Mouse (Mus musculus): ENCODE measurements around the gene Vkorc1l1. TPM values are rescaled to one million over a fixed set of nuclear protein-coding genes. Genes with fewer than 3 reads are reported as not detected.
"Not testable (repeated sequence)": the region's sequence is repeated elsewhere in the genome, so short reads cannot be mapped to it uniquely, and the experiment has no call there.

Vkorc1l1 gene
- polyA plus RNA-seq, 1 experiment from 2014 or later: 41.3 TPM

DNA sequence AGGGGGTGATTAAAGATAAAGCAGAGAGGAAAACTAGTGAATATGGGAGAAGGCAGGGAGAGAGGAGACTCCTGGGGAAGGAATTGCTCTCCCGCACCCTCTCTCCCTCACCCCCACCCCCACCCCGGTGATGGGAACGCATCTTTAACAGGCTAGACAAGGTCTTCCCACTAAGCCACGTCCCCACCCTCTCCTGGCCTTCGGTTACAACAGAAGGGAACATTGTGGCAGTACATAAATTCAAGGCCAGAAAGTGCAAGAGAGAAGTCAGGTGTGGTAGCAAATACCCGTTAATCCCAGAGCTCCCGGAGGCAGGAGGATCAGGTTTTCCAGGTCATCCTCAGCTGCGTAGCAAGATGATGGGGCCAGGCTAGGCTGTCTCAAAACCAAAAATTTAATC is 22.4 kb upstream of the Vkorc1l1 start:
- no peaks in the 10 kb centered on the region for H3K4me1 ChIP-seq
- no peaks in the 10 kb centered on the region for H3K27me3 ChIP-seq
- H3K9ac ChIP-seq: no peak overlapping the region
- no peak overlapping the region for H3K27ac ChIP-seq
- no peak overlapping the region for H3K4me2 ChIP-seq
- no peaks in the 10 kb centered on the region for H3K9me3 ChIP-seq
- no peaks in the 10 kb centered on the region for H3K36me3 ChIP-seq (replicated peaks)
- 74% methylated on average over 8 of the region's 8 CpGs for WGBS
- H3K4me3 ChIP-seq (replicated peaks): no peak overlapping the region
- ATAC-seq (ENCODE audit: low FRiP score): no peak

DNA sequence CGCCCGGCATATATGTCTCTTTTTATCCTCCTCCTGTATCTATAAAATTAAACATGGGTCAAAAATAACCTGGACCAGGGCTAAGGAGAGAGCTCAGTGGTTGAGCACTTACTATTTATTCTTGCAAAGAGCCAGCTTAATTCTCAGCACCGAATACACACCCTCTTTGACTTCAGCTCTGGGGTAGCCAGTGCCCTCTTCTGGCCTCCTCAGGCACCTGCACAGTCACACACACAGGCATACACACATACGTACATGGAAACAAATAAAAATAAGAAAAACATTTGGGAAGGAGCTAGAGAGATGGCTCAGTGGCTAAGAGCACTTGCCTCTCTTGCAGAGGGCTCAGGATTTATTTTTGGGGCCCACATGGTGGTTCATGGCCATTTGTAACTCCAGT is 19.8 kb upstream of the Vkorc1l1 start:
- Histone ChIP-seq H3K4me3 (replicated peaks) (no peak overlapping the region), H3K27ac (no peak overlapping the region), H3K9me3 (no peaks in the 10 kb centered on the region), H3K27me3 (no peaks in the 10 kb centered on the region), H3K36me3 (replicated peaks) (no peaks in the 10 kb centered on the region), H3K9ac (no peak overlapping the region), H3K4me1 (no peaks in the 10 kb centered on the region), H3K4me2 (no peak overlapping the region)
- ATAC-seq (ENCODE audit: low FRiP score): no peak
- WGBS: 93% methylated on average over 4 of the region's 4 CpGs

DNA sequence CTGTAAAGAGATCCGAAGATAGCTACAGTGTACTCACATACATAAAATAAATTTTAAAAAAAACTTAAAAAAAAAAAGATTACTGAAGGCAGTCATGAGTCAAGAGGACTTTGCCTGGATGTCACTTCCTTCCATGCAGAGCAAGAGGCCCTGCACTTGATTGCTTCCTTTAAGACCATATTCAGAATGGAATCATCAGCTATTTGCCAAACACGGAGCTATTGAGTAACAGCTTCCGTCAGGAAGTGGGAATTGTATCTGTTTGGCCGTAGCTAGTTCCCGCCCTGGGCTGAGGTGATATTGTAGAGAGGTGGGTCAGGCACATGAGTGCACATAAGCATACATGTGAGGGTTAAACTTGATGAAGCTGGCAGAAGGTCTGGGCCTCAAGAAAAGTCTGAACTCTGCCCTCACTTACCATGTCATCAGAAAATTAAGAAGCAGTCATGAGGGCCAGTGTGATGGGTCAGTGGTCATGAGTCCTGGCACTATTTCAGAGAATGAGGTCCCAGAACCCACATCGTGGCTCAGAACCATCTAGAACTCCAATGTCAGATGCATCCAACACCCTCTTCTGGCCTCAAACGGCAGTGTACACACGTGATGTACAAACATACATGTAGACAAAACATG is 16.8 kb upstream of the Vkorc1l1 start:
- H3K4me3 ChIP-seq (replicated peaks): no peak overlapping the region
- H3K4me1 ChIP-seq: peaks cover 2% of the 10 kb centered on the region; the same call in 1 of the 2 replicates
- H3K36me3 ChIP-seq (replicated peaks): no peaks in the 10 kb centered on the region
- no peak overlapping the region for H3K27ac ChIP-seq
- H3K4me2 ChIP-seq: no peak overlapping the region
- H3K27me3 ChIP-seq: no peaks in the 10 kb centered on the region
- WGBS: 90% methylated on average over 8 of the region's 8 CpGs
- H3K9me3 ChIP-seq: no peaks in the 10 kb centered on the region
- no peak overlapping the region for H3K9ac ChIP-seq
- ATAC-seq (ENCODE audit: low FRiP score): no peak

DNA sequence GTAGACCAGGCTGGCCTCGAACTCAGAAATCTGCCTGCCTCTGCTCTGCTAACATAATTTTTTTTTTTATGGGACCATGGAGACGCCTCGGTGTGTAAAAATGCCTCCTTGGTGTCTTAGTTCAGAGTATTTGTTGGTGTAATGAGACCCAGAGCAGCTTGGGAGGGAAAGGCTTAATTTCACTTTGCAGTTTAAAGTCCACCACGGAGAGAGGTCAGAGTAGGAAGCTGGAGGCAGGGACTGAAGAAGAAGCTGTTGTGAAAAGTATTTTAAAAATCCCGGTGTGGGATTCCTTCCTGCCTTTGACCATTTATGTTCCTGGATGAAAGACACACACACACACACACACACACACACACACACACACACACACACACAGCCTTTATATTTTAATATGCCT is 15.8 kb upstream of the Vkorc1l1 start:
- Histone ChIP-seq H3K9ac (no peak overlapping the region), H3K36me3 (replicated peaks) (no peaks in the 10 kb centered on the region), H3K27ac (no peak overlapping the region), H3K4me1 (peaks cover 4% of the 10 kb centered on the region), H3K27me3 (no peaks in the 10 kb centered on the region), H3K9me3 (no peaks in the 10 kb centered on the region), H3K4me2 (no peak overlapping the region), H3K4me3 (replicated peaks) (no peak overlapping the region)
- no peak for ATAC-seq (ENCODE audit: low FRiP score)
- WGBS: 86% methylated on average over 5 of the region's 5 CpGs

DNA sequence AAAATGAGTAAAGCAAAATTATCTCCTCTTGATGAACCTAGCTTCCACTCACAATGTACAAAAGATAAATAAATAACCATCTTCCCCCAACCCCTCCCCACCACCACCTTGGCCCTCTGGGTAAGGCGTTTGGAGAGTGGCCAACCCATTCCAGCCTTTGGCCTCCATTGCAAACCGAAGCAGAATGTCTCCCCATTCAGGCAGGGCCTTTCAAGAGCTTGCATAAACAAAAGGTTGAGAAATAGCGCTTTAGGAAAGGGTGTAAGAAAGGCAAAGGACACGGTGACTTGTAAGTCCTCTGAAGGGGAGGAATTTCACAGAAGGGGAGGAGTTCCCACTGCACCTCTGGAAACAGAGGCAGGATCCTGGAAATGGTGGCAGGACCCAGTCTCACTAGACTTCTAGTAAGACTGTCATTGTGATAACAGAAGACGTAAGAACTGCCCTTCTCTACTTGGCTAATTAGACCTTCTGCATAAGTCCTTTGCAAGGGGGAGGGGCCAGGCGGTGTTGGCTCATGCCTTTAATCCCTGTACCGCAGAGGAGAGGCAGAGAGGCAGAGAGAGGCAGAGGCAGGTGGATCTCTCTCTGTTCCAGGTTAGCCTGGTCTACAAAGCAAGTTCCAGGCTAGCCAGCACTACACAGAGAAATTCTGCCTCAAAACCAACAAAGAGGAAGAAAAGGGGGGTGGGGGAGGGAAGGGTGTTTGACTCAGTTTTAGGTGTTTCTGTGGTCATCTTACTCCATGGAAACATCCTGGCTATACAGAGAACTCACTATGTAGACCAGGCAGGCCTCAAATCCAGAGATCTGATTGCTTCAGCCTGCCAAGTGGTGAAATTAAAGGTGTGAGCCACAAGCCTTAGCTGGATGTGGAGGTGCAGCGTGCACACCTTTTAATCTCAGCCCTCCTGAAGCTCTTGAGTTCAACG is 11.6 kb upstream of the Vkorc1l1 start:
- no peak overlapping the region for H3K4me3 ChIP-seq (replicated peaks)
- 49% methylated on average over 9 of the region's 9 CpGs for whole genome bisulfite sequencing
- no peak overlapping the region for H3K9ac ChIP-seq
- 0 out of 2 replicates have a peak overlapping the region, but pooled peaks have one; percentile 31 for H3K27ac ChIP-seq
- no peaks in the 10 kb centered on the region for H3K9me3 ChIP-seq
- peaks cover 4% of the 10 kb centered on the region for H3K4me1 ChIP-seq
- H3K36me3 ChIP-seq (replicated peaks): no peaks in the 10 kb centered on the region
- no peaks in the 10 kb centered on the region for H3K27me3 ChIP-seq
- no peak overlapping the region for H3K4me2 ChIP-seq
- no peak for ATAC-seq (ENCODE audit: low FRiP score)

DNA sequence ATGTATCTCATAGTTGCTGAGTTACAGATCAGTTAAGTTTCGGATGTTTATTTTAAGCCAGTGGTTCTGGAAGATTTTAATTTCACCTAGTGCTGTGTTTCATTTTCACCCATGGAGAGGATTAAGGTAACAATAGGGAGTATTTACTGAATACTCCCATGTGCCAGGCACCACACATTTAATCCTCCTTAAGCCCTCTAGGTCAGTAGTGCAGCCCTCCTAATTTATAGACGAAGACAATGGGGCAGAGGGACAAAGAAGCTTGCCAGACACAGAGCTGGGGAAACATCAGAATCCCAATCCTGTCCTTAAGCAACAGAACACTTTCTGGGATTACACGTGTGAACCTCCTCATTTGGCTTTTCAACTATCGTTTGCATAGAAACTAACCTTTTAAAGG is 4.8 kb upstream of the Vkorc1l1 start:
- ATAC-seq (ENCODE audit: low FRiP score): no peak
- H3K27ac ChIP-seq: no peak overlapping the region
- no peaks in the 10 kb centered on the region for H3K27me3 ChIP-seq
- peaks cover 5% of the 10 kb centered on the region; the same call in 1 of the 2 replicates for H3K4me1 ChIP-seq
- WGBS: 5% methylated on average over 4 of the region's 4 CpGs
- no peaks in the 10 kb centered on the region for H3K9me3 ChIP-seq
- no peak overlapping the region for H3K4me2 ChIP-seq
- no peaks in the 10 kb centered on the region for H3K36me3 ChIP-seq (replicated peaks)
- no peak overlapping the region for H3K4me3 ChIP-seq (replicated peaks)
- H3K9ac ChIP-seq: 0 out of 2 replicates have a peak overlapping the region, but pooled peaks have one; percentile 4

DNA sequence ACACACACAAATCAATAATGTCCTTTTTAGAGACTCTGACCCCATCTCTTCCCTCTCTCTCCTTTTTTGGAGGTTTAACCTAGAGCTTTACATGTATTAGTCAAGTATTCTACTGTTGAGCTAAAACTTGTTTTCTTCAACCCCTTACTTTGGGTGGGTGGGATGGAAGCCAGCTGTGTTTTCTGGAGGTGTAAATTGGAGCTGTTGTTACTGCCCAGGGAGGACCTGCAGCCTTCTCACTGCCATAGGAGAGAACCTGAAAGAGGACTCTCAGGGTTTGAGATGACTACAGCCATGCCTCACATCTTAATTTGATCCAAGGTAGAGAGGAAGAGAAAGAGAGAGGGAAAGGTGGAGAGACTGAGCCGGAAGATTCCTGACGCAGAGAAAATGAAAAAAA is 1.5 kb upstream of the Vkorc1l1 start:
- Histone ChIP-seq H3K36me3 (replicated peaks) (peaks cover 5% of the 10 kb centered on the region; the same call in 1 of the 2 replicates), H3K27ac (no peak overlapping the region), H3K4me3 (replicated peaks) (no peak overlapping the region), H3K4me2 (no peak overlapping the region), H3K4me1 (peaks cover 13% of the 10 kb centered on the region), H3K9me3 (no peaks in the 10 kb centered on the region), H3K9ac (no peak overlapping the region), H3K27me3 (no peaks in the 10 kb centered on the region)
- ATAC-seq (ENCODE audit: low FRiP score): no peak
- 71% methylated on average over 2 of the region's 2 CpGs for WGBS

DNA sequence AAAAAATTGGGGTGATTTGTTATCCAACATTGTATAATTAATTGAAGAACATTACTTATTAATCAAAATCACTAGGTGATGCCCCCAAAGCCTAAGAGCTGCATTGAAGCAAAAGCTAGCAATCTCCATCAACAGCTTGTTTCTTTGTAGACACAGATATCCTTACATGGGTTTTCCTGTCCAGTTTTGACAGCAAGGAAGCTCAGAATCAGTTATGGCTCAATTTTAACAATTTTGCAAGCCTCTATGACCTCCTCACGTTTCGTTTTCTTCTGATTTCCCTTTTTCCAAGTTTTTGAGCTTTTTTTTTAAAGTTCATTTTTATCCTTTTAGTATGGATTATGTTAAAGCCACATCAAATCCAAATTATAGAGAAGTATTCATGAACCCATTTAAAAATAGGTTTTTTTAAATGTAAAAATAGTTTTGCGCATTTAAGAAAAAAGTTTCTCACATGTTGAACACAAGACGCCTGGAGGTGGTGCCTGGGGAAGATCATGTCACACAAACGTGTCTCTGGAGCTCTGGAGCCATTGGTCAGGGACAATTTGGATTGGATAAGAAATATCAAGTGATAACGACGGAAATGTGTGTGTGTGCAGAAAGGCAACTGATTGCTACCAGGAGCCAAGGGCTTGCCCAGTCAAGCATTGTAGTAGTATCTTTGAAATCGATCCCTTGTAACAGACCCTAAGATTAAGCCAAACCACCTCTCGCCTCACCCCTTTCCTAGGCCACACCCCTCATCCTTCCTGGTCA is 855 bp upstream of the Vkorc1l1 start:
- Histone ChIP-seq H3K27ac (peak overlapping the region; percentile 48), H3K36me3 (replicated peaks) (peaks cover 9% of the 10 kb centered on the region), H3K27me3 (no peaks in the 10 kb centered on the region), H3K4me1 (peaks cover 13% of the 10 kb centered on the region), H3K9me3 (no peaks in the 10 kb centered on the region), H3K4me2 (peak overlapping the region; percentile 50), H3K9ac (0 out of 2 replicates have a peak overlapping the region, but pooled peaks have one; percentile 21), H3K4me3 (replicated peaks) (peak overlapping the region; percentile 93)
- ATAC-seq (ENCODE audit: low FRiP score): no peak
- WGBS: 12% methylated on average over 9 of the region's 9 CpGs

DNA sequence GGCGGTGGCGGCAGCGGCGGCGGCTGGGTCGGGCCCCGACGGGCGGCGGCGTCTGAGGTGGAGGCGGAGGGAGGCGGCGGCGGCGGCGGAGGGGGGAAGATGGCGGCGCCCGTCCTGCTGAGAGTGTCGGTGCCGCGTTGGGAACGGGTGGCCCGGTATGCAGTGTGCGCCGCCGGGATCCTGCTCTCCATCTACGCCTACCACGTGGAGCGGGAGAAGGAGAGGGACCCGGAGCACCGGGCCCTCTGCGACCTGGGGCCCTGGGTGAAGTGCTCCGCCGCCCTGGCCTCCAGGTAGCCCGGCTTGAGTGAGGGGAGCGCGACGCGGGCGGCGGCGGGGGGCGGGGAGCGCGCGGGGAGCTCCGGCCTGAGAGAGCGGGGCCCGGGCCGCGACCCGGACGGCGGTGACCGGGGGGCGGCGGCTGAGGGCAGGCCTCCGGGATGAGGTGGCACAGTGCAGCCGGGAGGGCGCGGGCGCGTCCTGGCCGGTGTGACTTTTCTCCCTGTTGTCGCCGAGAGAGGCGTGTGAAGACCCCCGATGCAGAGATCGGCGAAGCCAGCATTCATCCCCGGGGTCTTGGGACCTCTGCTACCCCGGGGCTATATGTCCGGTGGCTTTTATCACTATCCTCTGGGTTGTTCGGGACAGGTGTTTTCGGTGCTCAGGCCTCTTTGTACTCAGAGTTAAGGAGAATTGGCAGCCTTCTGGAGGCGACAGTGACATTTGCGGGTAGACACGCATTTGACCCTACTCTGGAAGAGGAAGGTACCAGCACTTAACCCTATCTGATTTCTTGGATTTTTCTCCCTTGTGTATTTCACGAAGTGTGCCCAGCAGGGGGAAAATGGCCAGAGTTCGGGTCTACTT is 536 bp downstream of the Vkorc1l1 start:
- under 1% methylated on average over 42 of the region's 82 CpGs for WGBS
- Histone ChIP-seq H3K4me2 (peak overlapping the region; percentile 82), H3K4me3 (replicated peaks) (peak overlapping the region; percentile 93), H3K9ac (peak overlapping the region; percentile 87), H3K27ac (peak overlapping the region; percentile 59)
- H3K9me3 ChIP-seq; H3K36me3 ChIP-seq (replicated peaks); H3K27me3 ChIP-seq; H3K4me1 ChIP-seq: not testable (repeated sequence)
- ATAC-seq (ENCODE audit: low FRiP score): peak; percentile 60

DNA sequence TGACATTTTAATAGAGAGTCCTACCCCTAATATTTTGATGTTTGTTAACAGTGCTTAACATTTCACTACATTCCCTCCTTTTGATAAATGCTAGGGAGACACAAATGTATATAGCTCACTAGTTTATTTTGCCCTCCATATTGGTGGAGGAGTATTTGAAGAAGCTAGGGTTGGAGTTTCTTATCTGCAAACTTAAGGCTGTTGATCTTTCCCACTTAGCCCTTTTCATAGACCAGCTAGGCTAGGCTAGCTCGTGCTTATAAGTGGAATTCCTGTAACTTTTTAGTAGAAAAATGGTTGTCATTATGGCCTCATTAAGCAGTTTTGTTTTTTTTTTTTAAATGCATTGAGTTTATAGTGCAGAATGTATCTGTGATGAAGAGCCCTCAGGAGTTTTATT is 1.6 kb downstream of the Vkorc1l1 start:
- H3K27me3 ChIP-seq: no peaks in the 10 kb centered on the region
- no peak overlapping the region for H3K9ac ChIP-seq
- no peaks in the 10 kb centered on the region for H3K9me3 ChIP-seq
- ATAC-seq (ENCODE audit: low FRiP score): no peak
- WGBS: 90% methylated on average over 1 of the region's 1 CpGs
- H3K27ac ChIP-seq: no peak overlapping the region
- H3K4me1 ChIP-seq: peaks cover 8% of the 10 kb centered on the region
- no peak overlapping the region for H3K4me3 ChIP-seq (replicated peaks)
- H3K4me2 ChIP-seq: no peak overlapping the region
- H3K36me3 ChIP-seq (replicated peaks): peaks cover 9% of the 10 kb centered on the region

DNA sequence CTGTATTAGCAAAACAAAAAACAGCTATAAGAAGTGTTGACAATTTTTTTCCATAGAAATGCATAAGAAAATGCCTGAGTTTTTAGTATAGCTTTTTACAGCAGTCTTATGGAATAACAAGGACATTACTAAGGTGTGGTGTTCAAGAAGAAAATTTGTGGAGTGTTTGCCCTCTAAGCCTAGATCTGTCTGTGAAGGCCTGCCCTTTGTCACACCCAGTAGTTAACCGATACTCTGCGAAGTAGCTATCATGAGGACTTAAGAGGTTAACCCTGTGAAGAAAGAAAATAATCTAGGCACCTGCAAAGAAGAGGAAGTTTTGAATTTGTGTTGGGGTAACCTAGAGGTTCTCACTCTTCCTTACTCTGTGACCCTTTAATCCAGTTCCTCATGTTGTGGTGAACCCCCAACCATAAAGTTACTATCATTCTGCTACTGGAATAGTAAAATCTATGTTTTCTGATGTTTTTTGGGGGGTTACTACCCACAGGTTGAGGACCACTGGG is 5.8 kb downstream of the Vkorc1l1 start:
- ATAC-seq (ENCODE audit: low FRiP score): no peak

More for the DNA sequence above, 5.8 kb downstream of the Vkorc1l1 start:
- Histone ChIP-seq H3K36me3 (replicated peaks) (peaks cover 9% of the 10 kb centered on the region), H3K4me1 (peaks cover 7% of the 10 kb centered on the region), H3K27me3 (no peaks in the 10 kb centered on the region), H3K4me3 (replicated peaks) (no peak overlapping the region), H3K9me3 (no peaks in the 10 kb centered on the region), H3K9ac (no peak overlapping the region), H3K27ac (no peak overlapping the region), H3K4me2 (no peak overlapping the region)
- WGBS: 92% methylated on average over 2 of the region's 2 CpGs

Measured in forebrain, embryonic 12.5 days (tissue).